Mouse (Mus musculus) spleen, adult 18-20 months (tissue): ENCODE data around the gene Gm14597.
"Not testable (repeated sequence)": the region's sequence is repeated elsewhere in the genome, so short reads cannot be mapped to it uniquely, and the experiment has no call there.

Experiments
- DNase-seq, 2 experiments: peaks; one replicate each; pipeline ENCODE4 v3.0.0; 2022; ENCODE audit warnings: mixed read lengths in 2 of 2

Gene Gm14597

DNA sequence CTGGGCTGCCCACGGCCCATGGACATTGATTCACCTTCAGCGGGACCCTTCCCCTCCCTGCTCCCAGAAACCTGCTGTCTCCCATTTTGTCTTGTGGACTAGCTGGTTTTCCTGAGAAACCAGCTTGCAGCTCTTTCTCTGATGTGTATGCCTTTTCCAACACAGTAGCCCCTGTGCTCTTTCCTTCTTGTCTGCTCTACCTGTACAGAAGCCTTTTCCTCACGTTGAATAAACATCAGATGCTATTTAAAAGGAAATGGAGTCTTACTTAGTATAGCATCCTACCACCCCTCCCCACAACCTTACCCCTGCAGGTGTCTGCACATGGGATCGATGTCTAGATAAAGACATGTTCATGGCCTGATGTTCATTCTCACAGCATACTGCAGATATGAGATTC, at the start of gene Gm14597:
Gene Gm14597, minus strand, starts transcription at position 101 of the 400 bp plus-strand sequence.
- not testable (repeated sequence) for DNase-seq

DNA sequence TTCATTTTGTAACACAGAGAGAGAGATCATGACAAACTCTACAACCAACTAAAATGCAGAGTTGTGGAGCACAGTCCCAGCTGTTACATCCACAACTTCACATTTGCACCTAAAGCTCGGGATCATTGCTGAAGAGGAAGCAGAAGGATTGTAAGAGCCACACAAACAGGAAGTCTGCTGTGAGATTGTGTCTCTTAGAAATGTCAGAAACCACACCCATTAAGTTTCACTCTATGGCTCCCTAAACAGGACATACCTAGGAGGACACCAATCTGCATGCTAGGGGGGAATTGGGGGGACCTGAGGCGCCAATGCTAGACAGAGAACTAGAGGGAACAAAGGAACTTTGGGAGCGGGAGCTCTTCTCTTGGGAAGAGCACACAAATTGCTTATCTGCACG, 44.1 kb upstream of the Gm14597 start:
- not testable (repeated sequence) for DNase-seq

DNA sequence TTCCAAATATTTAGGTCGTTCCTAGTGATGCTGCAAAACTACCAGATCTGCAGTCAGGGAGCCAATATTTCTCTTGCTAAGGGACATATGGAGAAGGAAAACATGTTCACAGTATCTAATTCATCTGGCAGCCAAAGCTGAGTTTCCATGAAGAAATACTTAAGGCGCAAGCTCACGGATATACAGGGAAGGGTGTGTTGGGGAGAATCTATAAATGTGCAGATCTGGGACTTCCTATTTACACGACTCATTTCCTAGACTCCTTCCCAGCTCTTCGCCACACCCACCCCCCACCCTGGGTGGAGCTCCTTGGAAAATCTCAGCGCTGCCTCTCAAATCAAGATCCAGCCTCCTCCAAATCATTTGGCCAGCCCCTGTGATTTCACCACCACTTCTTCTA, 37.1 kb upstream of the Gm14597 start:
- DNase-seq: no peak

DNA sequence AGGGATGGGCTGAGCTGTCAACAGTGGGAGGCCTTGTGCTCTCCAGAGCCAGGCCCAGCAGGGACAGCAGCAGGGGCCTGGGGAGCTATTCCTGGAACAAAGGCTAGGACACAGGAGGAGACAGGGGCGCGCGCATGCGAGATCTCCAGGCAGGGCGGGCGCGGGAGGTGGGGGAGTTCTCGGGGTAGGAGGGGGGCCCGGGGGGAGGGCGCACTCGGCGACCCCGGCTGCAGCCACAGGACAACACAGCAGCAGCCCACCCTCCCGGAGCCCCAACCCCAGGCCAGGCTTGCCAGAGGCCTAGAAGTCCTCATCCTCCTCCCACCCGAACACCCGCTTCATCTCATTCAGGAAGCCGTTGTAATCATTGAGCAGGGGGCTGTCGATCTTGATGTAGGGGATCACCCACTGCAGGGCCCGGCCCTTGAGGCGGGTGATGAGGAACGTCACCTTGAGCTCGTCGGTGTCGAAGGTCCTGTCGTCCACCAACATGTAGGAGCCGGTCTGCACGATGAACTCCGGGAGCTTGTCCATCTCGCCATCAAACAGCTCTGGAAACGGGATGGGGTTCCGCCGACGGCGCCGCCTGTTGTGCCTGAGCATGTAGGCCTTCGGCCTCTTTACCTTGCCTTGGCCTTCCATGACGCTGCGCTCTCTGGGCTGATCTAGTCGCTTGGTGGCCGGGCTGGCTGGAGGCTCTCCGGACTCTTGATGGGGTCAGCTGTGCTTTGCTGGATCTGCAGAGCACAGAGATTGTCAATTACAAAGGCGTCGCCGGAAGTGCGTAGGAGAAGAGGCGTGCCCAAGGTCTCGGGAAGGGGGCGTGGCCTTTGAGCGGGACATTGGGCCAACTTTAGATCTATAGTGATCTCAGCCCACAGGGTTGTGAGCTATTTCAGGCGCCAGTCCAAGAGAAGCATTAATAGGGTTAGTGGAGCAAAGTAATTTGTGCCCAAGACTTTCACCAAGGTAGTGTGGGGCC, 34.5 kb upstream of the Gm14597 start, which contains the start of gene Rtl8a:
Gene Rtl8a, minus strand, starts transcription at position 703 of the 982 bp plus-strand sequence.
- peak; percentile 57 to 67 for DNase-seq

DNA sequence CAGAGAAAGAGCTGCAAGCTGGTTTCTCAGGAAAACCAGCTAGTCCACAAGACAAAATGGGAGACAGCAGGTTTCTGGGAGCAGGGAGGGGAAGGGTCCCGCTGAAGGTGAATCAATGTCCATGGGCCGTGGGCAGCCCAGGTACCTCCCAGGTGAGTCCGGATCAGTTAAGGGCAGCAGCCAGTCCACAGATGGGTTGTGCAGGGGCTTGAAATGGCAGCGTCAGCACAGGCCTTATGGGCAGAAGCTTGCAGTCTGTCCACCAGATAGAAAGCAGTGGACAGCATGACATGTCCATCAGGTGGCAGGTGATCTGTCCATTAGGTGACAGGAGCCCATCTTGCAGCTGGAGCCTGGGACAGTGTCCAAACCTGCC, 33.8 kb upstream of the Gm14597 start:
- not testable (repeated sequence) for DNase-seq

DNA sequence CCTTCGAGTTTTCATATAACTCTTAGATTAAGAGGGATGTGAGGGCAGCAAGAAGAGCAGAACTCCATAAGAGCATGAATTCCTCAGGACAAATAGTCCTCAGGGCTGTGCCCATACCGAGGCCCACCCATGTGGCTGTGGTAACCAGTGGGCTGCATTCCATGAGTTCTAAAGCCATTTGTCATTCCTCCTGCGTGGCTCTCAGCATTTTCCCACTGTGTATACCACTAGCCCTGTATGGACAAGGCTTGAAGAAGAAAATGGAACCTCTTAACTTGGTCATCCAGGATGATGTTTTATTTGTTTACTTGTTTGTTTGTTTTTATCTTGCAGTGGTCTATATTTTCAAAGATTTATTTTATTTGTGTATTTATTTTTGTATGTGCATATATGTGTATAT, 29.3 kb upstream of the Gm14597 start:
- DNase-seq: not testable (repeated sequence)

DNA sequence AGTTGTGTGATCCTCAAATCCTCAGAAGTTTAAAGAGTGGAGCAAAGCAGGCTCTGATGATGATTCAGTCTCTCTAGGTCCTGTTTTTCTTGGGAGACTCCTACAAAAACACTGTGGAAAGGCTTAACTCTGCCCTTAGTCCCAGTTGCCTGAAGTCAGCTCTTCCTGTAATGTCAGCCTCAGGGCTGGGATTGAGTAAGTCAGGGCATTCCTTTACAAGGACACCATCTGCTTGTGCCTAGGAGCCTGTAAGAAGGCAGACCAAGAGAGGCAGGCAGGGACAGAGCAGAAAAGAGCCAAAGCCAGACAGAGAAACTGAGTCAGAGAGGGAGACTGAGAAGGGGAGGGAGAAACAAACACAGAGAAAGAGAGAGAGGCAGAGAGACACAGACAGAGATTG, 2.6 kb upstream of the Gm14597 start:
- not testable (repeated sequence) for DNase-seq

DNA sequence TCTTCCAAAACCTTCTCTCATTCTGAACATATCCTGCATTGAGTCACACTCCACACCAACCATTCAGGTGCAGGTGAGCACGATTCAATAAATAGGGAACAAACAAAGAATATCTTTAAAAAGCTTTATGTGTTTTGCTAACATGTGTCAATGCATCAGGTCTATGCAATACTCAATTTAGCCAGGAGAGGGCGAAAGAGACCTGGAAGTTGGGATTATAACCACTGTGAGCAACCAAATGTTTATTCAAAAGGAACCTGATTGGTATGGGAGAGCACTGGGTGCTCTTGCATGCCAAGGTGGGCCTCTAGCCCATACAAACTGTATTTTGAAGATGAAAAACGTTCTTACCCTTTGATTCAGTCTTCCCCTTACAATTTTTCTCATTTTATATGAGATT, 1.8 kb upstream of the Gm14597 start:
- peak in 1 of 2 experiments; percentile 36 for DNase-seq

DNA sequence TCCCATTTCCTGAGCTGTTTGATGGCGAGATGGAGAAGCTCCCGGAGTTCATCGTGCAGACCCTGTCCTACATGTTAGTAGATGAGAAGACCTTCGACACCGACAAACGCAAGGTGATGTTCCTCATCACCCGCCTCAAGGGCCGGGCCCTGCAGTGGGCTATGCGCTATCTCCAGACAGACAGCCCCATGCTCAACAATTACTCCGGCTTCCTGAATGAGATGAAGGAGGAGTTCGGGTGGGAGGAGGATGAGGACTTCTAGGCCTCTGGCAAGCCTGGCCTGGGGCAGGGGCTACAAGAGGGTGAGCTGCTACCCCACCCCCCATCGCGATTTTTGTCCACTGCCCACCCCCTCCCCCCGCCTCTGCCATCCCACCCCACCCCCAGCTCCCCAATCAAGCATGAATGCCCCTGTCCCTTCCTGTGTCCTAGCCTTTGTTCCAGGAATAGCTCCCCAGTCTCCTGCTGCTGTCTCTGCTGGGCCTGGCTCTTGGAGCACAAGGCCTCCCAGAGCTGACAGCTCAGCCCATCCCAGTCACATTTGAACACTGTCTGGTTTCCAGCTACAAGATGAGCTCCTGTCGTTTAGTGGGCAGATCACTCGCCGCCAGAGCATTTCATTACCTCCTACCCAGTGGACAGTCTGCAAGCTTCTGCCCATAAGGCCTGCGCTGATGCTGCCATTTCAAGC, 511 bp downstream of the Gm14597 start:
- no peak for DNase-seq

DNA sequence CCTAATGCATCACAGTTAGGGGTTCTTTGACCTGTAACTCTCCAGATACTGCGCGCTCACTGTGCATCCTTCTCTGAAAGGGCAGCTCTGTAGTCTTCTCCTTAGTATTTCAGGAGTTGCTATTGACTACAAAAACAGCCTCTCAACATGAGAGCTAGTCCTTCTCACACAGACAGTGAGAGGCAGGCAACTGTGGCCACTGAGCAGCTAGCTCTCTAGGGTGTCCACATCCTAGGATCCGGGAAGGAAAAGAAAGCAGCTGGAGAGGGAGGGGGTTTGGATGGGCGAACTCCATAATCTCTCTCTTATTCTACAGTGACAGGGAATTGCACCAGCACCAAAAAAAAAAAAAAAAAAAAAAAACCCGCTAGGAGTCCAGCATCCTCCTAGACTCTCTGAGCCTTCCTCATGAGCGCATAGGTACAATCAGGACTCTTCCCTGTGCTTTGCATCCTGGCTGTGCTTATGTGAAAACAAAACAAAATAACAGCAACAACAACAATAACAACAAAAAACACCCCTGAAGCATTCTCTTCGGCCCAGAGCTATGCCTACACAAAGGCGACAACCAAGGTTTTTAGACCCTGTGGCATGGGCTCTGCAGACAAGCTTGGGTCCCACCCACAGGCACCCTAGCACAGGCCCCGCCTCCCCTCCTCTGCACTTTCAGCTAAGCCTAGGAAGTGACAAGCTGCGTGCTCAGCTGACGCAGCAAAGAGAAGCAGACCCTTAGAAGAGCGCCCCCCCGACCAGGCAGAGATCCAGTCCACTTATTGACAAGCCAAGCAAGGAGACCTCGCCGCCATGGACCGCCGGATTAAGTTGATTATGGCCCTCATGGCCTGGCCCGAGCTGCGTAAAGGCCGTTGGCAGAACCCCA, 1.3 kb downstream of the Gm14597 start, which contains the start of gene Rtl8c:
Gene Rtl8c, plus strand, starts transcription at position 791 of the 880 bp plus-strand sequence.
- peak; percentile 39 to 40 for DNase-seq

DNA sequence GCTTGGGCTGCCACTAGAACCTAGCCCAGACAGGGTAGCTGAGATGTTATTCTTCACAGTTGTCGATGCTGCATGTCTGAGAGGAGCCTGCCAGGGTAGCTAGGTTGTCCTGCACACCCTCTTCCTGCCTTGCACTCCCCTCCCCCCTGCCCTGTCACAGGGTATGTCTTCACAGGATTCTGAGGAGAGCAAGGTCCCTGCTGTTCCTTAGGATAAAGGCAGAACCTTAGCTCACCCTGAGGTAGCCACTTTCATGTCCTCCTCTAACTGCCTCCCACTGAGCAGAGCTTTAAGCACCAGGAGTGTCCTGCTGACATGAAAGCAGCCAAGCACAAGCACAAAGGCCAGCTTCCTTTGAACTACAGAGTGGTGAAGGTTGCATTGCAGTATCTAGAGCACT, 2.6 kb downstream of the Gm14597 start:
- not testable (repeated sequence) for DNase-seq

DNA sequence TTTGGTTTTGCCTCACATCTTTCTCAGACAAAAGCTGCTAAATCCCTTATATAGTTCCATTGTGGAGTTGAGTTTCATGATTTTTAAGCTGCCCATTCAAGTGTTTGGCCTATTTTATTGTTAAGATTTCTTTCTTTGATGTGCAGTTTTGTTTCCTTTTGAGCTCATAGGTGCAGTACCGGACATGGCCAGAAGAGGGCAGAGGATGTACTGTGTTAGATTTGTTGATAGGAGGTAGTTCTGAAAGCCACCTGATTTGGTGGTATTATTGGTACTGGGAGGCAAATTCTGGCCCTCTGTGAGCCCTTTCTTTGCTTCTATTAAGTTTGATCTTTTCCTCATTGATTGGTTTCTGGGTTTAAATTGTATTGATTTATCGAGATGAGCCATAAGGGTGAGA, 8.8 kb downstream of the Gm14597 start:
- peak; percentile 12 to 46 for DNase-seq

DNA sequence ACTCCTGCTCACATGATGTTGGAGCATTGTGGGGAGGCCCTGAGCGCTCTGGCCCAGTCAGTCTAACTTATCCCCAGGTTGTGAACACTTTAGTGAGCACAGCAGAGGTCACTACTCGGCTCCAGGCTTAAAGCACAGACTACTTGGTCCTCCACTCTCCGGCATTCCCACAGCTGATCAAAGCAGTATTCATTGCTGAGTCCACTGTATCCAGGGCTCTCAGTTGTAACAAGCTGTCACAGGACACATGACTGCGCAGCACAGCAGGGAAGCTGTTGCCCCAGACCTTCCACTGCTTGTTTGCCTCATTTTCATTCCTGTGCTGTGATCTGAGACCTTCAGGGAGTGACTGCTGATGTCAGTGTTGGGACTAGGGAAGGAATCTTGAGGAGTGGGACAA, 25.4 kb downstream of the Gm14597 start:
- not testable (repeated sequence) for DNase-seq

DNA sequence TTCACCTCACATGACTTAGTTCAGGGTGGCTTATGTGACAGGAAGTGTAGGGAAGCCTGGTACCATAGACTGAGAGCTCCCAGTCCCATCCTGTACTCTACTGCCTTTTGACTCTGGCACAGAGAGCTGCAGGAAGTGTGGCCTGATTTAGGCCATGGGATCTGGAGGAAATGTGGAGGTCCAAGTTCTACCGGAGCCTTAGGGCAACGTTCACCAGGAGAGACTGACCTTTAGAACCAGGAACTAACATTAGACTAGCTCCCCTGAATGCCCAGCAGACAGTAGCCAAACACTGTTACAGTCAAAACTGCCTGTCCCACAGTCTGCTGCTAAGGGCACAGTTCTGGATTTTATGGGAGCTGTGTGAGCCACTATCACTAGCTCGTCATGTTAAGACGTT, 27.4 kb downstream of the Gm14597 start:
- not testable (repeated sequence) for DNase-seq

DNA sequence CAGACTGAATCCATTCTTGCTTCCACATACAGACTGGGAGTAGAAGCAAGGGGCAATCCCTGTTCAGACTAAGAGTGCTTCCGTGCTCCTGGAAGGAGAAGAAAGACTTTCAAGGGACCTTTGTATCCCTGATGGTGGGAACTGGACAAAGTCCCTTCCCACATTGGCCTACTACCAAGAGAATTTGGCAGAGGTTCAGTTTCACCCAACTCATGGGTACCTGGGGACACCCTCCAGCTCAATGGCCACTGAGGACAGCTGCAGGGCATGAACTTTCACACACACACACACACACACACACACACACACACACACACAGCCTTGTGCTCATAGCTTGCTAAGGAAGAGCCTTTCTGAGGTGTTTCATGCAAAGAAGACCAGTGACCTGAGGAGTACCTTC, 29.5 kb downstream of the Gm14597 start:
- DNase-seq: no peak
